Mouse (Mus musculus) stomach, postnatal 0 days (tissue): ENCODE measurements at regions not wholly inside any gene's neighbourhood (a gene's known extent, or its start where the extent isn't known, plus 50 kb on each side); places are given as distances from the start of the nearest gene placed in this dataset.

ENCODE experiments used
- CTCF ChIP-seq: IDR thresholded peaks from 2 replicates; pipeline ENCODE4 v1.5.1; 2016; ENCODE audit warnings: antibody characterized with exemption, low read depth, mild to moderate bottlenecking, moderate library complexity
- EP300 ChIP-seq: optimal IDR thresholded peaks from 2 replicates; pipeline ENCODE3; 2016; ENCODE audit warnings: antibody characterized with exemption

DNA sequence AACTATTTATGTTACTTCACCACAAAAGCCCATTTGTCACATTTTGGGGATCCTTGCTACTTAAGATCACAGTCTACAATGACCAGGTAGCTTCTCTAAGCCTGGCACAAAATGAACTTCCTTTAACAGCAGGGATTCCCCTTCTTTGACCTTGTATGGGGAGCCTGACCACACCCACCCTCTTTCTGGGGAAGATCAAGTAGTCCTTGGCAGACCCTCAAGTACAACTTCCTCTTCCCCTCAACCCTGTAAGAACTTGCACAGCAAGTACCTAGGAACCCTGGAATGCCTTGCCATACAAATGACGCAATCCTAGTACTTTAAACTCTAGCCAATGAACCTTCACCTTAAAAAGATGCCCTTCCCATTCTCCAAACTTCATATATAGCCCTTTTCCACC, 695.4 kb upstream of the Lrrn3 start:
- TF ChIP-seq CTCF, result no peak
- TF ChIP-seq EP300, result no peak
